Mouse (Mus musculus): ENCODE measurements at regions not wholly inside any gene's neighbourhood (a gene's known extent, or its start where the extent isn't known, plus 50 kb on each side); places are given as distances from the start of the nearest gene placed in this dataset.

GRCm38 (mm10) chr6:135627928-135628327 lies 265.6 kb downstream of the Emp1 start:
- no peak for DNase-seq (ENCODE audit: low spot score)

- DNase-seq (ENCODE audit: low spot score) = no peak
Observed at GRCm38 (mm10) chr6:135629236-135629635, 266.9 kb downstream of the Emp1 start.

- DNase-seq (ENCODE audit: low spot score) = no peak
Observed at GRCm38 (mm10) chr6:135632671-135633070, 270.3 kb downstream of the Emp1 start.

- no peak for DNase-seq (ENCODE audit: low spot score)
Observed at GRCm38 (mm10) chr6:135636648-135637047, 274.3 kb downstream of the Emp1 start.

GRCm38 (mm10) chr6:135642711-135643110 lies 280.4 kb downstream of the Emp1 start:
- DNase-seq (ENCODE audit: low spot score) = no peak

GRCm38 (mm10) chr6:135646177-135646576 lies 283.8 kb downstream of the Emp1 start:
- no peak for DNase-seq (ENCODE audit: low spot score)

GRCm38 (mm10) chr6:135653002-135653401 lies 290.7 kb downstream of the Emp1 start:
- no peak for DNase-seq (ENCODE audit: low spot score)

- DNase-seq (ENCODE audit: low spot score) = no peak
Observed at GRCm38 (mm10) chr6:135662386-135662785, 300.0 kb downstream of the Emp1 start.

- no peak for DNase-seq (ENCODE audit: low spot score)
Observed at GRCm38 (mm10) chr6:135662801-135663537, 300.6 kb downstream of the Emp1 start.
